Comparison of ENCODE assay signal across 9 mouse cellular contexts in the genomic region with DNA sequence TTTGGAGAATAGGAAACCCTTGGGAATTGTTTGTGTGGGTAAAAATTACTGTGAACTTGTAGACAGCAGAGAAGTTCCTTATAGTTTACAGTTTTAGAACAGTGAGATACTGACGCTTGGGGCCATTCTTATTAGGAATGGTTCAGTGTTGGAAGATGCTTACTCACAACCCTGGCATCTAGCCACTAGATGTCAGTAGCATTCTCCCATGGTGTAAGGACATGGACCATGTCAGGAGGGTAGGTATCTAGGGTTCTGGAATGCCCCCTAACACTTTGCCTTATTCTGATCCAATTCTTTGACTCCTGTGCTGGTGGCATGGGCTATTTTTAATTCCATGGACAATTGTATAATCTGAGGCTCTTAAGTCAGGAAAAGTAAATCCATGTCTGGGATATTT.
A peak's percentile ranks its signal among the peaks of the same experiment; 100 is the strongest.
DNase-seq lines count a peak whose midpoint lies in the region; TF ChIP-seq lines count a peak whose summit lies in the region.
"Had no signal": no experiment of that assay in that cellular context is flagged by ENCODE, and none has a peak within 500 bp of the region (broad histone marks: within the 10 kb centered on the region; RNA-seq: fewer than 3 reads in every experiment).

No protein-coding gene starts in this region.

- TF ChIP-seq POLR2A in kidney, adult 2 months (IDR thresholded peaks at IDR 0.05; ENCODE audit: low read depth, low read length), result no peak

- H3K4me3 ChIP-seq in kidney, adult 2 months (ENCODE audit: insufficient read depth, low read depth, low read length), result no peak overlapping the region
- H3K4me3 ChIP-seq: embryonic facial prominence, embryonic 12.5 days; limb, embryonic 12.5 days had no signal

- H3K4me1 ChIP-seq in kidney, adult 2 months (ENCODE audit: control insufficient read depth, insufficient read depth, low read length), result no peaks in the 10 kb centered on the region
- H3K4me1 ChIP-seq: embryonic facial prominence, embryonic 12.5 days; limb, embryonic 12.5 days had no signal

- no peaks in the 10 kb centered on the region for H3K36me3 ChIP-seq in kidney, adult 2 months (ENCODE audit: control insufficient read depth, insufficient read depth, low read length)
- H3K36me3 ChIP-seq: embryonic facial prominence, embryonic 12.5 days; limb, embryonic 12.5 days had no signal

- DNase-seq in kidney, adult 2 months, result peak; percentile 59
- no peak for DNase-seq in kidney, adult 18-20 months
- DNase-seq in Muller cell, postnatal 12 days (ENCODE audit: inconsistent ontology term), result peak; percentile 49
- peak; percentile 82 for DNase-seq in embryo, embryonic 10 days (ENCODE audit: low spot score)
- DNase-seq in lung, postnatal 10 days, result peak; percentile 62
- DNase-seq in gastrocnemius, adult 18-20 months (ENCODE audit: low spot score), result no peak
- no peak for DNase-seq in urinary bladder, postnatal 14 days (ENCODE audit: low spot score)

- TF ChIP-seq CTCF in kidney, adult 2 months (conservative IDR thresholded peaks at IDR 0.05; ENCODE audit: insufficient read depth, insufficient read length, low read depth, low read length), result peak; percentile 60

- H3K27me3 ChIP-seq in kidney, adult 2 months (replicated peaks; ENCODE audit: control insufficient read depth, insufficient read depth, low read length), result no peaks in the 10 kb centered on the region
- H3K27me3 ChIP-seq: embryonic facial prominence, embryonic 12.5 days; limb, embryonic 12.5 days had no signal

- 22% methylated on average over 1 of the region's 1 CpGs for WGBS in kidney, adult 2 months

- H3K27ac ChIP-seq in kidney, adult 2 months (ENCODE audit: insufficient read depth, low read depth, low read length), result no peak overlapping the region
- H3K27ac ChIP-seq: embryonic facial prominence, embryonic 12.5 days; limb, embryonic 12.5 days had no signal

Comparison
In these comparisons a context has a peak if more than half of its experiments do, and no peak if none do; other contexts are left out.
1. DNase-seq: peak in kidney, adult 2 months (single experiment), Muller cell, postnatal 12 days (single experiment), embryo, embryonic 10 days (single experiment) and lung, postnatal 10 days (single experiment); none in kidney, adult 18-20 months (single experiment), gastrocnemius, adult 18-20 months (single experiment) and urinary bladder, postnatal 14 days (single experiment).